Mouse (Mus musculus) right cerebral cortex, postnatal 4 days (tissue): Measurements from ENCODE around the gene Acsbg1.

Source experiments
- DNase-seq: peaks from one replicate; pipeline ENCODE4 v3.0.0-alpha.2; 2022

Gene Acsbg1

GRCm38 (mm10) chr9:54666116-54666515 is 4.4 kb upstream of the Acsbg1 start:
- no peak for DNase-seq

GRCm38 (mm10) chr9:54664358-54664757 is 2.7 kb upstream of the Acsbg1 start:
- peak; percentile 29 for DNase-seq

GRCm38 (mm10) chr9:54658773-54659172 is 2.9 kb downstream of the Acsbg1 start:
- DNase-seq = no peak

GRCm38 (mm10) chr9:54656402-54656801 is 5.3 kb downstream of the Acsbg1 start:
- DNase-seq = no peak

GRCm38 (mm10) chr9:54655846-54656245 is 5.8 kb downstream of the Acsbg1 start:
- DNase-seq = no peak

- DNase-seq = no peak
Measured at GRCm38 (mm10) chr9:54652778-54653177, 8.9 kb downstream of the Acsbg1 start.

- no peak for DNase-seq
Measured at GRCm38 (mm10) chr9:54649360-54649759, 12.3 kb downstream of the Acsbg1 start.

GRCm38 (mm10) chr9:54647456-54647855 is 14.2 kb downstream of the Acsbg1 start:
- DNase-seq = no peak

- DNase-seq = no peak
Measured at GRCm38 (mm10) chr9:54646252-54646651, 15.4 kb downstream of the Acsbg1 start.

- no peak for DNase-seq
Measured at GRCm38 (mm10) chr9:54645530-54645929, 16.1 kb downstream of the Acsbg1 start.

- no peak for DNase-seq
Measured at GRCm38 (mm10) chr9:54643179-54643578, 18.5 kb downstream of the Acsbg1 start.

- DNase-seq = no peak
Measured at GRCm38 (mm10) chr9:54642556-54642955, 19.1 kb downstream of the Acsbg1 start.

- DNase-seq = no peak
Measured at GRCm38 (mm10) chr9:54642149-54642548, 19.5 kb downstream of the Acsbg1 start.

- DNase-seq = no peak
Measured at GRCm38 (mm10) chr9:54641548-54641947, 20.1 kb downstream of the Acsbg1 start.

GRCm38 (mm10) chr9:54639192-54639591 is 22.5 kb downstream of the Acsbg1 start:
- DNase-seq = no peak

- DNase-seq = no peak
Measured at GRCm38 (mm10) chr9:54637510-54638314, 24.0 kb downstream of the Acsbg1 start.

- no peak for DNase-seq
Measured at GRCm38 (mm10) chr9:54633401-54633800, 28.3 kb downstream of the Acsbg1 start.

GRCm38 (mm10) chr9:54630905-54631304 is 30.8 kb downstream of the Acsbg1 start:
- DNase-seq = no peak

GRCm38 (mm10) chr9:54629613-54630261 is 31.9 kb downstream of the Acsbg1 start:
- DNase-seq = peak; percentile 20

- peak; percentile 24 for DNase-seq
Measured at GRCm38 (mm10) chr9:54628752-54629151, 32.9 kb downstream of the Acsbg1 start.

- DNase-seq = no peak
Measured at GRCm38 (mm10) chr9:54627240-54627639, 34.4 kb downstream of the Acsbg1 start.

GRCm38 (mm10) chr9:54614182-54614850 is 47.4 kb downstream of the Acsbg1 start:
- no peak for DNase-seq

GRCm38 (mm10) chr9:54612781-54613191 is 48.9 kb downstream of the Acsbg1 start:
- no peak for DNase-seq

- DNase-seq = peak; percentile 79
Measured at GRCm38 (mm10) chr9:54604886-54605285, 56.8 kb downstream of the Acsbg1 start.
